Mouse (Mus musculus) neutrophil, adult 5-6 weeks (primary cell): ENCODE measurements around the gene Sulf2. TPM values are rescaled to one million over a fixed set of nuclear protein-coding genes. Genes with fewer than 3 reads are reported as not detected.
A peak's percentile ranks its signal among the peaks of the same experiment; 100 is the strongest.

ENCODE experiments used
- ATAC-seq: fragments of 151-379, 151-347 bp; 2 replicates; pipeline ENCODE4 v1.8.0; 2017; ENCODE audit warnings: mild to moderate bottlenecking, moderate TSS enrichment; ENCODE audit not compliant: insufficient number of reproducible peaks, poor library complexity, low FRiP score, severe bottlenecking; ENCODE audit errors: extremely low read depth
- total RNA-seq: library from RNA; stranded (forward); fragments of 200-1000 nt; gene quantifications from 2 replicates; pipeline ENCODE4 v1.2.3, GENCODE M21; 2017

Sulf2 gene
- total RNA-seq, 1 experiment from 2014 or later: 3.0 TPM

- ATAC-seq: 0 out of 2 replicates have a peak, but pooled peaks have one; percentile 20
Observed at GRCm38 (mm10) chr2:166045549-166046501, 109.6 kb downstream of the Sulf2 start.

DNA sequence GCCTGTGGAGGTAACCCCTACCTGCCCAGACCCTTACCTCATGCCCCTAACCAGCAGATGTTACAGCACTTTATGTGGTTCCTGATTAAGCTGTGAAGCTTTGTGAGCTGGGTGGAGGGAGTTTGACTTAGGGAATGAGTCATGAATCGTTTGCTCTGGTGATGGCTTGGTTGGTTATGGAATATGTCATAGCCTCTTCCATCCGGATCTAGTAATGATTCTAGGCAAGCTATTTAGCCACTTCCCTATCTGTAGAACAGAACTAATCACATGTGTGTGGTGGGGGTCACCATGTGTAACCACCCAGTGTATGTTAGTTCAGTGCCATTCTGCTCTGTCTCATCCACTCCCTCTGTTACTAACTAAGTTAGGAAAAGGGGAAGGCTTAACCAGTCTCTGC, 110.5 kb downstream of the Sulf2 start:
- no peak for ATAC-seq

- ATAC-seq: no peak
Observed at GRCm38 (mm10) chr2:166042542-166042941, 112.9 kb downstream of the Sulf2 start.

- no peak for ATAC-seq
Observed at GRCm38 (mm10) chr2:166039681-166040080, 115.8 kb downstream of the Sulf2 start.

- peak; percentile 71 for ATAC-seq
Observed at GRCm38 (mm10) chr2:166035725-166036124, 119.7 kb downstream of the Sulf2 start.

GRCm38 (mm10) chr2:166034967-166035490, 120.4 kb downstream of the Sulf2 start:
- ATAC-seq: no peak

DNA sequence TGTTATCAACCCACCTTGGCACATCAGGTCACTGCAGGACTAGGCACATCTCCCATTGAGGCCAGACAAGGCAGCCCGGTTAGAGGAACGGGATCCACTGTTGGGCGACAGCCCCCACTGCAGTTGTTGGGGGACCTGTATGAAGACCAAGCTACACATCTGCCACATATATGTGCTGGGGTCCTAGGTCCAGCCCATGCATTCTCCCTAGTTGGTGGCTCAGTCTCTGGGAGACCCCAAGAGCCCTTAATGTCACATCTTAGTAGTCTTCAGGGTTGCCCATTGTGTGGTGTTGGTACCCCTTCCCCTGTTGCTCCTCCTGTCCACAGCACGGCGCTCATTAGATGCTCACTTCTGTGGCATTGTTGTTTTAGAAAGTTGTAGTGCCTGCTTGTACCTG, 122.8 kb downstream of the Sulf2 start:
- ATAC-seq: no peak

DNA sequence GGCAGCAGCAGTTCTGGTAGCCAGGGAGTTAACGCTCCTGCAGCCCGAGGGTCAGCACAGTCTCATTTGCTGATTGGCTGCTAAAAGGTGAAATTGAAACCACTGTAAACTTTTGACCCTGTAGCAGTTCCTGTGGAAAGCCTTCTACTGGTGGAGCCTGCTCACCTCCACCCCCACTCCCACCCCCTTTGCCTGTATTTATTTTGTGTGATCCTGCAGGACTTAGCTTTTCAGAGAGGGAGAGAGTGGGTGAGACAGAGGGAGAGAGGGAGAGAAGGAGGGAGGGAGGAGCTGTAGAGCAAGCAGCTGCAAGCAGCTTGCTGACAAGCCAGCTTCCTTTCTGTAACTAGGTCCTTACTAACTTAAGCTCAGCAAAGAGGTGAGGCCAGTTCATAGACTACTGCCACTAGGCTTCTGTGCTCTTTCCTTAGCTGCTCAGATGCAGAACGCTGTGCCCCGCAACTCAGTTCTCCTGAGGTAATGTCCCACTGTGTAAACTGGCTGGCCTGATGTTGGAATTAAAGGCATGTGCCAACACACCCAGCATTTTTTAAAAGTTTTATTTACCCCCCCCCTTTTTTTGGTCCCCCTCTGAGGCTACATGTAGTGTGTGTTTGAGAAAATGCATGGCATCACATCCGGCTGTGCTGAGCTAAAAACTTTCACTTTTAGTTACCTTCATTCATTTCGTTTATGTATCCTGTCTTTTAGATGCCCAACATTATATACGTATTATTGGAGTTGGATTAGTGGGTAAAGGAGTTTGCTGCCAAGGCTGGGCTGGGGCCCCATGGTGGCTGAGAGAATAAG, 124.1 kb downstream of the Sulf2 start:
- ATAC-seq: peak; percentile 21; the same call in 1 of the 2 replicates

DNA sequence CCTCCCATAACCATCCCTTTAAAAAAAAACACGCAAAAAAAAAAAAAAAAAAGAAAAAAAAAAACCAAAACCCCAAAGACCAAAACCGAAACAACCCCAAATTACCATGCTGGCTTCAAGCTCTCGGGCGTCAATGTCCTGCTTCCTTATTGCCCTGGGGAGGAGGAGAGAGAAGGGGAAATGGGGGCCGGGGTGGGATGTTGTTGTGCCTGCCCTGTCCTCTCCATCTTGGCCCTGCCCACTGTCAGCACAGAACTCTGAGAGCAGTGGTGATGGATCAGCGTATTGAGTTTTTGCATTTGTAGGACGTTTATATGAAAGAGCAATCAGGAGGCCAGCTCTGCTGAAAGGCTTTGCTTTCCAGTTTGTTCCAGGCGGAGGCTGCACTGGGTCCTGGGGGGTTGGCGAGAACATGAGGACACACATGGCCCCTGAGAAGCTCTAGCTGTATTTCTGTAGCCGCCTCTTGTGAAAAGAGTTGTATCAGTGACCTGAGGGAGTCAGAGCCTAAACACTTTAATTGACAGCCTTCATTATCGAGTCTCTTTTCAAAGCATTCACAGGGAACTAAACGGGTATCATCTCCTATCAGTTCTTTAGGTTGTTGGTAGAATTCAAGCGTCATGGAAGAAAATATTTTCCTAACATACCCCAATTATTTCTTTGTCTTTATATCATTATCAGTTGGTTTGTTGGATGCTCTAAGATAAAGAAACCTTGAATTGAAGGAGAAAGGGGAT, 125.0 kb downstream of the Sulf2 start:
- peak; percentile 46; the same call in 1 of the 2 replicates for ATAC-seq

GRCm38 (mm10) chr2:166029232-166029631, 126.2 kb downstream of the Sulf2 start:
- ATAC-seq: no peak

GRCm38 (mm10) chr2:166027834-166028233, 127.6 kb downstream of the Sulf2 start:
- ATAC-seq: no peak

- no peak for ATAC-seq
Observed at GRCm38 (mm10) chr2:166025943-166026342, 129.5 kb downstream of the Sulf2 start.

- ATAC-seq: no peak
Observed at GRCm38 (mm10) chr2:166024621-166025020, 130.8 kb downstream of the Sulf2 start.

GRCm38 (mm10) chr2:166024079-166024478, 131.4 kb downstream of the Sulf2 start:
- ATAC-seq: no peak

Other genes with a start within 250 kb of the Sulf2 start
- 148 and 164 TPM in 2 replicates for gene Ncoa3, start 163.0 kb downstream of the Sulf2 start, total RNA-seq